In genomic region chr4:99392986-99393385, GRCm38 (mm10) we compare ENCODE assay signal across 16 mouse cellular contexts.
"Had no signal": no experiment of that assay in that cellular context is flagged by ENCODE, and none has a peak within 500 bp of the region (broad histone marks: within the 10 kb centered on the region; RNA-seq: fewer than 3 reads in every experiment).

No protein-coding gene starts in this region.

- H3K4me3 ChIP-seq: neural tube, embryonic 12.5 days; neural tube, embryonic 13.5 days; neural tube, embryonic 15.5 days; stomach, embryonic 15.5 days had no signal

- H3K9me3 ChIP-seq: neural tube, embryonic 12.5 days; neural tube, embryonic 13.5 days; neural tube, embryonic 15.5 days; stomach, embryonic 15.5 days had no signal

- H3K9ac ChIP-seq: neural tube, embryonic 12.5 days; neural tube, embryonic 13.5 days; neural tube, embryonic 15.5 days; stomach, embryonic 15.5 days had no signal

- H3K36me3 ChIP-seq: neural tube, embryonic 12.5 days; neural tube, embryonic 13.5 days; neural tube, embryonic 15.5 days; stomach, embryonic 15.5 days had no signal

- DNase-seq: right cerebral cortex, adult 18-20 months; right cerebral cortex, postnatal 14 days; right cerebral cortex, postnatal 25 days; right cerebral cortex, postnatal 4 days; spleen, adult 18-20 months; thymus, adult 18-20 months; thymus, adult 2 months; thymus, postnatal 14 days; thymus, postnatal 25 days; thymus, postnatal 36 days; thymus, postnatal 4 days had no signal

- H3K4me1 ChIP-seq: neural tube, embryonic 12.5 days; neural tube, embryonic 13.5 days; neural tube, embryonic 15.5 days; stomach, embryonic 15.5 days had no signal

- H3K27ac ChIP-seq: neural tube, embryonic 12.5 days; neural tube, embryonic 13.5 days; neural tube, embryonic 15.5 days; stomach, embryonic 15.5 days; stomach, postnatal 0 days had no signal

- H3K27me3 ChIP-seq: neural tube, embryonic 12.5 days; stomach, embryonic 15.5 days had no signal

- H3K4me2 ChIP-seq: neural tube, embryonic 12.5 days; neural tube, embryonic 13.5 days; neural tube, embryonic 15.5 days; stomach, embryonic 15.5 days had no signal
